ENCODE assay signal across 8 mouse cellular contexts in the genomic region with DNA sequence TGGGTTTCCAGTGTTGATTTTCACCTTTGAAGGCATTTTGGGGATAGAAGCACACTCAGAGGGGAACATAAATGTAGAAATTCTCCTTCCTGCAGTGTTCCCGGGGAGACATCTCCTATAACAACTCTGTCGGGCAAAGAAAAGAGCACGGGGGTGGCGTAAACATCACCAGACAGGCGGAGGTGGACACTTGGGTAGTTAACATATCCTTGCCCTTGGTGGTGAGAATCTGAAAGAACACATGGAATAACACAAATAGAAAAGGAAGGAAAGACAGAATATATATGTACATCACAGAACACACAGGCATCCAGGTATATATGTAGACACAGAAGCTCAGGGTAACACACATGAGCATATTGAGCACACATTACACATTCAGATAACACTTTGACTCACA. TPM values are rescaled to one million over a fixed set of nuclear protein-coding genes. Genes with fewer than 3 reads are reported as not detected.
DNase-seq lines count a peak whose midpoint lies in the region; ATAC-seq and TF ChIP-seq lines count a peak whose summit lies in the region.
"Had no signal": no experiment of that assay in that cellular context is flagged by ENCODE, and none has a peak within 500 bp of the region (broad histone marks: within the 10 kb centered on the region; RNA-seq: fewer than 3 reads in every experiment).

No protein-coding gene starts in this region.

- H3K4me1 ChIP-seq in liver, embryonic 12.5 days = no peaks in the 10 kb centered on the region
- H3K4me1 ChIP-seq in liver, postnatal 0 days (ENCODE audit: insufficient read depth) = 0 out of 2 replicates have a peak, but pooled peaks cover 4% of the 10 kb centered on the region
- no peaks in the 10 kb centered on the region for H3K4me1 ChIP-seq in forebrain, embryonic 14.5 days (ENCODE audit: control insufficient read depth, insufficient read depth, low read length)
- H3K4me1 ChIP-seq in intestine, postnatal 0 days (replicated peaks; ENCODE audit: control insufficient read depth, insufficient read depth, low read length) = no peaks in the 10 kb centered on the region
- H3K4me1 ChIP-seq in olfactory bulb, adult 2 months (ENCODE audit: control insufficient read depth, insufficient read depth, low read length) = no peaks in the 10 kb centered on the region

- TF ChIP-seq EP300 in liver, postnatal 0 days (IDR thresholded peaks at IDR 0.05; ENCODE audit: low read depth) = no peak

- peak overlapping the region; percentile 67 for H3K4me2 ChIP-seq in liver, embryonic 12.5 days
- no peak overlapping the region for H3K4me2 ChIP-seq in liver, postnatal 0 days (ENCODE audit: low read depth, low read length)
- peak overlapping the region; percentile 58 for H3K4me2 ChIP-seq in forebrain, embryonic 14.5 days (ENCODE audit: low read length)
- H3K4me2 ChIP-seq in intestine, postnatal 0 days (replicated peaks; ENCODE audit: low read depth) = peak overlapping the region; percentile 72

- no peak for TF ChIP-seq POLR2A in olfactory bulb, adult 2 months (IDR thresholded peaks at IDR 0.05; ENCODE audit: insufficient read depth, low read depth, low read length)

- DNase-seq in liver, postnatal 0 days = no peak
- no peak for DNase-seq in forebrain, embryonic 14.5 days (ENCODE audit: low spot score)
- DNase-seq in gastrocnemius, postnatal 14 days = no peak
- no peak for DNase-seq in kidney, postnatal 36 days

- H3K27ac ChIP-seq in liver, embryonic 12.5 days = no peak overlapping the region
- no peak overlapping the region for H3K27ac ChIP-seq in liver, postnatal 0 days (ENCODE audit: low read depth)
- H3K27ac ChIP-seq in forebrain, embryonic 14.5 days (ENCODE audit: low read depth, low read length) = no peak overlapping the region
- H3K27ac ChIP-seq in intestine, postnatal 0 days (ENCODE audit: low read depth, low read length) = no peak overlapping the region
- peak overlapping the region; percentile 90 for H3K27ac ChIP-seq in olfactory bulb, adult 2 months (ENCODE audit: insufficient read depth, low read depth, low read length)

- H3K9ac ChIP-seq in liver, embryonic 12.5 days = no peak overlapping the region
- no peak overlapping the region for H3K9ac ChIP-seq in liver, postnatal 0 days (replicated peaks)
- H3K9ac ChIP-seq in forebrain, embryonic 14.5 days (ENCODE audit: low read length) = no peak overlapping the region
- no peak overlapping the region for H3K9ac ChIP-seq in intestine, postnatal 0 days (ENCODE audit: low read depth, low read length)

- H3K4me3 ChIP-seq in liver, embryonic 12.5 days = no peak overlapping the region
- no peak overlapping the region for H3K4me3 ChIP-seq in liver, postnatal 0 days (ENCODE audit: low read depth, low read length)
- H3K4me3 ChIP-seq in forebrain, embryonic 14.5 days (ENCODE audit: low read depth, low read length) = peak overlapping the region; percentile 52
- H3K4me3 ChIP-seq in intestine, postnatal 0 days (ENCODE audit: low read depth, low read length) = no peak overlapping the region
- peak overlapping the region; percentile 13; the same call in 1 of the 2 replicates for H3K4me3 ChIP-seq in olfactory bulb, adult 2 months (ENCODE audit: insufficient read depth, low read depth, low read length)

- WGBS in liver, embryonic 12.5 days (ENCODE audit: insufficient replicate concordance) = 30% methylated on average over 5 of the region's 5 CpGs
- WGBS in liver, postnatal 0 days (ENCODE audit: insufficient replicate concordance) = 45% methylated on average over 5 of the region's 5 CpGs
- 60% methylated on average over 5 of the region's 5 CpGs for WGBS in forebrain, embryonic 14.5 days
- 48% methylated on average over 5 of the region's 5 CpGs for WGBS in intestine, postnatal 0 days
- WGBS in olfactory bulb, adult 2 months = 26% methylated on average over 5 of the region's 5 CpGs

- TF ChIP-seq CTCF in liver, postnatal 0 days (IDR thresholded peaks at IDR 0.05; ENCODE audit: low read depth) = no peak
- no peak for TF ChIP-seq CTCF in intestine, postnatal 0 days (IDR thresholded peaks at IDR 0.05; ENCODE audit: low read depth)
- TF ChIP-seq CTCF in olfactory bulb, adult 2 months (IDR thresholded peaks at IDR 0.05; ENCODE audit: insufficient read depth, low read depth, low read length) = no peak

- H3K9me3 ChIP-seq in liver, embryonic 12.5 days (replicated peaks) = no peaks in the 10 kb centered on the region
- H3K9me3 ChIP-seq in liver, postnatal 0 days (ENCODE audit: low read length) = no peaks in the 10 kb centered on the region
- no peaks in the 10 kb centered on the region for H3K9me3 ChIP-seq in forebrain, embryonic 14.5 days (replicated peaks; ENCODE audit: control insufficient read depth, low read length)
- H3K9me3 ChIP-seq in intestine, postnatal 0 days (ENCODE audit: control insufficient read depth) = no peaks in the 10 kb centered on the region

- intact Hi-C loops in gastrocnemius, postnatal 14 days (cut with DNase I; ENCODE audit: low total_unique reads) = no loop called here

- no peak for ATAC-seq in liver, embryonic 12.5 days
- ATAC-seq in liver, postnatal 0 days = no peak
- peak; percentile 2; the same call in 1 of the 2 replicates for ATAC-seq in forebrain, embryonic 14.5 days
- ATAC-seq in intestine, postnatal 0 days = no peak

- peaks cover 40% of the 10 kb centered on the region for H3K27me3 ChIP-seq in liver, embryonic 12.5 days (replicated peaks)
- H3K27me3 ChIP-seq in liver, postnatal 0 days (ENCODE audit: insufficient read depth, low read length) = peaks cover 24% of the 10 kb centered on the region
- H3K27me3 ChIP-seq in forebrain, embryonic 14.5 days (replicated peaks; ENCODE audit: control insufficient read depth, insufficient read depth, low read length) = no peaks in the 10 kb centered on the region
- no peaks in the 10 kb centered on the region; the same call in 1 of the 2 replicates for H3K27me3 ChIP-seq in intestine, postnatal 0 days (replicated peaks; ENCODE audit: control insufficient read depth, insufficient read depth, low read length)

- H3K36me3 ChIP-seq in liver, embryonic 12.5 days = no peaks in the 10 kb centered on the region
- H3K36me3 ChIP-seq in liver, postnatal 0 days (replicated peaks; ENCODE audit: insufficient read depth, low read length) = no peaks in the 10 kb centered on the region
- H3K36me3 ChIP-seq in forebrain, embryonic 14.5 days (ENCODE audit: control insufficient read depth, insufficient read depth, low read length) = no peaks in the 10 kb centered on the region
- H3K36me3 ChIP-seq in intestine, postnatal 0 days (ENCODE audit: control insufficient read depth, insufficient read depth) = no peaks in the 10 kb centered on the region

RNA-seq across cellular contexts. Expression of a gene that starts 0.6 kb away (rescaled TPM):
- 0.04 TPM in 1 of 2 replicates, not detected in the other for polyA plus RNA-seq in liver, embryonic 12.5 days (2016; fragmentation: Nextera tagmentation; extraction: Ambion mirVana)
- polyA plus RNA-seq in liver, postnatal 0 days (2015; fragmentation: Nextera tagmentation; extraction: Ambion mirVana) = 0.05 TPM in 1 of 2 replicates, not detected in the other
- 28.8 and 36.1 TPM in 2 replicates for polyA plus RNA-seq in forebrain, embryonic 14.5 days (2014; fragmentation: Nextera tagmentation; extraction: Ambion mirVana)
- 1.8 and 2.1 TPM in 2 replicates for polyA plus RNA-seq in intestine, postnatal 0 days (2015; fragmentation: Nextera tagmentation; extraction: Ambion mirVana)
- not detected in 2 replicates for polyA plus RNA-seq in olfactory bulb, adult 2 months (2012; ENCODE audit: insufficient read depth, insufficient read length, low replicate concordance, missing spikeins)
- under 1 TPM; 0.20 to 0.29 TPM for total RNA-seq in gastrocnemius, postnatal 14 days (2021)
- polyA plus RNA-seq: thymus, postnatal 0 days had no signal

RNA-seq across cellular contexts. Expression of a gene that starts 10.0 kb away (rescaled TPM):
- 11.7 and 13.1 TPM in 2 replicates for polyA plus RNA-seq in liver, embryonic 12.5 days (2016; fragmentation: Nextera tagmentation; extraction: Ambion mirVana)
- 63.8 TPM in 2 replicates for polyA plus RNA-seq in liver, postnatal 0 days (2015; fragmentation: Nextera tagmentation; extraction: Ambion mirVana)
- polyA plus RNA-seq in forebrain, embryonic 14.5 days (2014; fragmentation: Nextera tagmentation; extraction: Ambion mirVana) = 4.4 and 5.1 TPM in 2 replicates
- polyA plus RNA-seq in intestine, postnatal 0 days (2015; fragmentation: Nextera tagmentation; extraction: Ambion mirVana) = 3.5 and 4.2 TPM in 2 replicates
- polyA plus RNA-seq in olfactory bulb, adult 2 months (2012; ENCODE audit: insufficient read depth, insufficient read length, low replicate concordance, missing spikeins) = not detected in 2 replicates
- total RNA-seq in gastrocnemius, postnatal 14 days (2021) = 1 to 10 TPM; 4.3 to 4.4 TPM

RNA-seq across cellular contexts. Expression of a gene that starts 29.0 kb away (rescaled TPM):
- polyA plus RNA-seq in liver, embryonic 12.5 days (2016; fragmentation: Nextera tagmentation; extraction: Ambion mirVana) = 3.4 and 3.6 TPM in 2 replicates
- 1.8 and 2.1 TPM in 2 replicates for polyA plus RNA-seq in liver, postnatal 0 days (2015; fragmentation: Nextera tagmentation; extraction: Ambion mirVana)
- 11.0 and 12.4 TPM in 2 replicates for polyA plus RNA-seq in forebrain, embryonic 14.5 days (2014; fragmentation: Nextera tagmentation; extraction: Ambion mirVana)
- polyA plus RNA-seq in intestine, postnatal 0 days (2015; fragmentation: Nextera tagmentation; extraction: Ambion mirVana) = 3.7 and 4.1 TPM in 2 replicates
- polyA plus RNA-seq in olfactory bulb, adult 2 months (2012; ENCODE audit: insufficient read depth, insufficient read length, low replicate concordance, missing spikeins) = not detected in 2 replicates
- 1 to 10 TPM; 6.4 to 7.3 TPM for total RNA-seq in gastrocnemius, postnatal 14 days (2021)

RNA-seq across cellular contexts. Expression of a gene that starts 40.5 kb away (rescaled TPM):
- 58.8 and 61.3 TPM in 2 replicates for polyA plus RNA-seq in liver, embryonic 12.5 days (2016; fragmentation: Nextera tagmentation; extraction: Ambion mirVana)
- polyA plus RNA-seq in liver, postnatal 0 days (2015; fragmentation: Nextera tagmentation; extraction: Ambion mirVana) = 53.4 and 53.7 TPM in 2 replicates
- 43.8 and 56.3 TPM in 2 replicates for polyA plus RNA-seq in forebrain, embryonic 14.5 days (2014; fragmentation: Nextera tagmentation; extraction: Ambion mirVana)
- polyA plus RNA-seq in intestine, postnatal 0 days (2015; fragmentation: Nextera tagmentation; extraction: Ambion mirVana) = 76.8 and 78.7 TPM in 2 replicates
- not detected in 2 replicates for polyA plus RNA-seq in olfactory bulb, adult 2 months (2012; ENCODE audit: insufficient read depth, insufficient read length, low replicate concordance, missing spikeins)
- total RNA-seq in gastrocnemius, postnatal 14 days (2021) = 10 to 100 TPM; 22.2 to 26.2 TPM

RNA-seq across cellular contexts. Expression of a gene that starts 51.4 kb away (rescaled TPM):
- polyA plus RNA-seq in liver, embryonic 12.5 days (2016; fragmentation: Nextera tagmentation; extraction: Ambion mirVana) = 3.7 and 5.1 TPM in 2 replicates
- polyA plus RNA-seq in liver, postnatal 0 days (2015; fragmentation: Nextera tagmentation; extraction: Ambion mirVana) = 1.7 and 2.2 TPM in 2 replicates
- 4.0 and 4.4 TPM in 2 replicates for polyA plus RNA-seq in forebrain, embryonic 14.5 days (2014; fragmentation: Nextera tagmentation; extraction: Ambion mirVana)
- 7.0 and 11.5 TPM in 2 replicates for polyA plus RNA-seq in intestine, postnatal 0 days (2015; fragmentation: Nextera tagmentation; extraction: Ambion mirVana)
- not detected in 2 replicates for polyA plus RNA-seq in olfactory bulb, adult 2 months (2012; ENCODE audit: insufficient read depth, insufficient read length, low replicate concordance, missing spikeins)
- total RNA-seq in gastrocnemius, postnatal 14 days (2021) = 1 to 10 TPM; 4.8 to 5.8 TPM

Comparison
In these comparisons a context has a peak if more than half of its experiments do, and no peak if none do; other contexts are left out.
1. H3K4me3 ChIP-seq: peak in forebrain, embryonic 14.5 days (single experiment) and olfactory bulb, adult 2 months (single experiment); none in liver, embryonic 12.5 days (single experiment), liver, postnatal 0 days (single experiment) and intestine, postnatal 0 days (single experiment).